Mouse (Mus musculus) lung, postnatal 0 days (tissue): ENCODE measurements around the gene Tas2r119.

Experiments used
- CTCF ChIP-seq: IDR thresholded peaks from 2 replicates; pipeline ENCODE4 v1.5.1; 2016; ENCODE audit warnings: antibody characterized with exemption, mild to moderate bottlenecking
- EP300 ChIP-seq: IDR thresholded peaks from 2 replicates; pipeline ENCODE4 v1.6.1; 2016; ENCODE audit warnings: antibody characterized with exemption, mild to moderate bottlenecking, control low read depth

DNA sequence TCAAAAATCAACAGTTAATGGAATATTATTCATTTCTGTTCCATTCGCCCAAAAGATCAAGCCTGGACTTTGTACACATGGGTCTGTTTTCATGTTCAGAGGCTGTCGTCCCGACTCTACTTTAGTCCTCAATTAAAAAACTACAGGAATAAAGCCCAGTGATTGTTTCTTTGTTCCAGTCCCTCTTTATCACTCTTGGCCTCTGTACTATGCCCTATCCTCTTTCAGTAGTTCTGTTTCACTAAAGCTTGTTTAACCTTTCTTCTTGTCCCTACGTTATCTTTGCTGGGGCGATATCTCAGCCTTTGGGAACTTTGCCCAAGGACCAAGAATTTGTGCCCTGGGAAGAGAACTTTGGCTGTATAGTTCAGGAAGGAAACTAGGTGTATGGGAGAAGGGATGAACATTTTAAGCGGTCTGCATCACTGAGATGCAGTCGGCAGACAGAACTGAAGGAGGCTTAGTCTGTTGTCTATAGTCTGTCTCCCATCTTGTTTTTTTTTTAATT is 49.9 kb downstream of the Tas2r119 start:
- TF ChIP-seq CTCF (no peak), EP300 (no peak)
